Mouse (Mus musculus) hindbrain, embryonic 14.5 days (tissue): ENCODE measurements around the gene Gcn1l1. TPM values are rescaled to one million over a fixed set of nuclear protein-coding genes. Genes with fewer than 3 reads are reported as not detected.

Experiments used
- ATAC-seq: fragments of 200-750 bp; cut with Nextera tagmentation; 2 replicates; pipeline ENCODE4 v1.8.0; 2017; ENCODE audit warnings: moderate number of reproducible peaks, mild to moderate bottlenecking, moderate TSS enrichment, moderate library complexity; ENCODE audit not compliant: low FRiP score
- DNase-seq: peaks from one replicate; pipeline ENCODE4 v3.0.0-alpha.2; 2015; ENCODE audit warnings: low spot score
- H3K27ac ChIP-seq: fragments of 300-500 bp; sonication (generic); 2 replicates; pipeline ENCODE4 v1.5.1; 2014; ENCODE audit warnings: mild to moderate bottlenecking, moderate library complexity
- H3K27me3 ChIP-seq: fragments of 300-500 bp; sonication (generic); 2 replicates; pipeline ENCODE4 v1.6.1; 2014; ENCODE audit warnings: mild to moderate bottlenecking, low read length, mixed read lengths; ENCODE audit not compliant: control insufficient read depth, insufficient read depth
- H3K36me3 ChIP-seq: fragments of 300-500 bp; sonication (generic); replicated peaks from 2 replicates; pipeline ENCODE4 v1.6.1; 2014; ENCODE audit not compliant: control insufficient read depth, insufficient read depth
- H3K4me1 ChIP-seq: fragments of 300-500 bp; sonication (generic); replicated peaks from 2 replicates; pipeline ENCODE4 v1.6.1; 2014; ENCODE audit warnings: antibody characterized with exemption, low read length, mixed read lengths; ENCODE audit not compliant: control insufficient read depth, insufficient read depth
- H3K4me2 ChIP-seq: fragments of 300-500 bp; sonication (generic); replicated peaks from 2 replicates; pipeline ENCODE4 v1.6.1; 2014; ENCODE audit warnings: mild to moderate bottlenecking, moderate library complexity
- H3K4me3 ChIP-seq: fragments of 300-500 bp; sonication (generic); replicated peaks from 2 replicates; pipeline ENCODE4 v1.5.1; 2014; ENCODE audit warnings: mild to moderate bottlenecking, low read length
- H3K9ac ChIP-seq: fragments of 300-500 bp; sonication (generic); 2 replicates; pipeline ENCODE4 v1.6.1; 2014
- H3K9me3 ChIP-seq: fragments of 300-500 bp; sonication (generic); 2 replicates; pipeline ENCODE4 v1.6.1; 2016; ENCODE audit warnings: low read length; ENCODE audit not compliant: control insufficient read depth
- WGBS: fragments of 180-500 bp; shearing (Covaris S2); extraction: QIAGEN DNeasy Blood & Tissue Kit; methylation state at CpG from one replicate; pipeline ENCODE4 v1.1.7; 2014; 5-methylcytosine and 5-hydroxymethylcytosine counted together
- polyA plus RNA-seq: library from polyadenylated mRNA; unstranded; fragments of >200 nt; fragmentation: Nextera tagmentation; extraction: Ambion mirVana; gene quantifications from 2 replicates; pipeline ENCODE4 v1.2.1, GENCODE M21; 2014

Gcn1l1 gene
- polyA plus RNA-seq, 1 experiment from 2014 or later: 45.2 TPM

DNA sequence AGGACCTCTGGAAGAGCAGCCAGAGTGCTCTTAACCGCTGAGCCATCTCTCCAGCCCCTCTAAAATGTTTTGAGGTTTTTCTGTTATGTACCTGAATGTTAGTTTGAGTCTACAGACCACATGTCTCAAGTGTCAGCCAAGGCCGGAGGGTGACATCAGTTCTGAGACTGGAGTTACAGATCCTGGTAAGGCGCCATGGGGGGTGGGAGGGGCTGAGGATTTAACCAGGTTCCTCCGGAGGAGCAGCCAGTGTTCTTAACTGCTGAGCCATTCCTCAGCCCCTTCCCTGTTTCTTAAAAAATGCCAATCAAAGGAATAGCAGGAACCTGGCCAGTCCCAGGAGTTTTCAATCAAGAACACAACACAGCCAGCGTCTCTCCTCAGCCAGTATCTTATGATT lies 65.2 kb downstream of the Gcn1l1 start:
- no peaks in the 10 kb centered on the region for H3K27me3 ChIP-seq
- ATAC-seq (no peak), DNase-seq (no peak)
- WGBS: 52% methylated on average over 5 of the region's 5 CpGs
- H3K4me3 ChIP-seq: no peak overlapping the region
- no peak overlapping the region for H3K27ac ChIP-seq
- H3K9ac ChIP-seq: no peak overlapping the region; the same call in 1 of the 2 replicates
- H3K4me2 ChIP-seq: peak overlapping the region; percentile 79
- H3K4me1 ChIP-seq: peaks cover 26% of the 10 kb centered on the region
- no peaks in the 10 kb centered on the region for H3K9me3 ChIP-seq
- H3K36me3 ChIP-seq: no peaks in the 10 kb centered on the region; the same call in 1 of the 2 replicates

DNA sequence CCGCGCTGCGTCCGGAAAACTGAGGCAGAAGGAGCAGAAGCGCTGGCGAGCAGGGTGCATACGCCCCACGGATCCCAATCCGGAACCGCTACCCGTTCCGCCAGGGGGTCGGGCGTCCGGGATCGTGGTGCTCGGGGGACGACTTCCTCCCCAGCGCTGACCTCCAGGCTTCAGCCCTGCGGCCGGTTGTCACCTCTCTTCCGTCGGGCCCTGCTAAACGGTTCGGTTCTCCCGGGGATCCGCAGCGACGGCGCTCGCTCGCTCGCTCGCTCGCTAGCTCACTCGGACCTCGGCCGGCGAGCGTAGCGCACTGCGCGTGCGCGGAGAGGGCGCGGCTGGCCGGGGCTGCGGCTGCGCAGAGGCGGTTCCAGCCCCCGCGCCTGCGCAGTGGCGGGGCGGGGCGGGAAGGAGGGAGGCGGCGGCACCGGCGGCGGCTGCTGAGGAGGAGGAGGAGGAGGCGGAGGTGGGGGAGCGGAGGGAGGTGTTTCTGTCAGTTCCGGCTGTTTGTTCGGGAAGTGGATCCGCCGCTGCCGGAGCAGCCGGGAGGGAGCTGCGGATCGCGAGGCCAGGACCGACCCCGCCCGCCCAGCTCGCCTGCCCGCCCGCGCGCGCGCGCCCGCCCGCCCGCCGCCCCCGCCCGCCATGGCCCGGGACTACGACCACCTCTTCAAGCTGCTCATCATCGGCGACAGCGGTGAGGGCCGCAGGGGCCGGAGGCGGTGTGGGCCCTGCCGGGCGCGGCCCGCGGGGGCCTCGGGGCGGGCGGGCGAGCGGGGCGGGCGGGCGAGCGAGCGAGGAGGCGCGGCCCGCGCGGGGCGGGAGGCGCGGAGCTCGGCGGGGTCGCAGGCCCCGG lies 66.7 kb downstream of the Gcn1l1 start, which contains the start of gene Rab35:
TSS of gene Rab35 (plus strand) at position 404 of the 853 bp plus-strand sequence.
- H3K36me3 ChIP-seq: no peaks in the 10 kb centered on the region; the same call in 1 of the 2 replicates
- H3K4me1 ChIP-seq: peaks cover 26% of the 10 kb centered on the region
- H3K9me3 ChIP-seq: no peaks in the 10 kb centered on the region
- peak within 1 kb of the TSS; percentile 88 for H3K4me2 ChIP-seq
- peak within 1 kb of the TSS; percentile 86 for H3K9ac ChIP-seq
- peak; percentile 83 for ATAC-seq
- peak within 1 kb of the TSS; percentile 91 for H3K27ac ChIP-seq
- H3K4me3 ChIP-seq: peak within 1 kb of the TSS; percentile 80
- under 1% methylated on average over 65 of the region's 125 CpGs for WGBS
- no peaks in the 10 kb centered on the region for H3K27me3 ChIP-seq
- peak; percentile 99 for DNase-seq

GRCm38 (mm10) chr5:115632358-115632714 lies 67.3 kb downstream of the Gcn1l1 start:
- H3K27ac ChIP-seq: peak overlapping the region; percentile 91
- H3K9me3 ChIP-seq: no peaks in the 10 kb centered on the region
- H3K36me3 ChIP-seq: no peaks in the 10 kb centered on the region; the same call in 1 of the 2 replicates
- no peaks in the 10 kb centered on the region for H3K27me3 ChIP-seq
- under 1% methylated on average over 21 of the region's 30 CpGs for WGBS
- peak overlapping the region; percentile 80 for H3K4me3 ChIP-seq
- H3K9ac ChIP-seq: peak overlapping the region; percentile 86
- H3K4me1 ChIP-seq: peaks cover 26% of the 10 kb centered on the region
- H3K4me2 ChIP-seq: peak overlapping the region; percentile 88
- ATAC-seq (no peak), DNase-seq (no peak)

GRCm38 (mm10) chr5:115633060-115633459 lies 68.0 kb downstream of the Gcn1l1 start:
- Histone ChIP-seq H3K9ac (peak overlapping the region; percentile 86), H3K27ac (no peak overlapping the region), H3K4me1 (peaks cover 26% of the 10 kb centered on the region), H3K27me3 (no peaks in the 10 kb centered on the region), H3K4me3 (peak overlapping the region; percentile 80), H3K4me2 (peak overlapping the region; percentile 88), H3K9me3 (no peaks in the 10 kb centered on the region), H3K36me3 (no peaks in the 10 kb centered on the region; the same call in 1 of the 2 replicates)
- no peak for DNase-seq
- no peak for ATAC-seq
- WGBS: 53% methylated on average over 4 of the region's 4 CpGs

GRCm38 (mm10) chr5:115634046-115634445 lies 69.0 kb downstream of the Gcn1l1 start:
- Histone ChIP-seq H3K4me3 (0 out of 2 replicates have a peak overlapping the region, but pooled peaks have one; percentile 80), H3K27me3 (no peaks in the 10 kb centered on the region), H3K36me3 (peaks cover 9% of the 10 kb centered on the region), H3K4me1 (peaks cover 26% of the 10 kb centered on the region), H3K9ac (no peak overlapping the region; the same call in 1 of the 2 replicates), H3K4me2 (no peak overlapping the region; the same call in 1 of the 2 replicates), H3K27ac (no peak overlapping the region), H3K9me3 (no peaks in the 10 kb centered on the region)
- ATAC-seq: no peak
- no peak for DNase-seq
- 91% methylated on average over 8 of the region's 8 CpGs for WGBS

- WGBS: 73% methylated on average over 6 of the region's 6 CpGs
- no peak overlapping the region for H3K4me2 ChIP-seq
- H3K27me3 ChIP-seq: no peaks in the 10 kb centered on the region
- H3K36me3 ChIP-seq: peaks cover 24% of the 10 kb centered on the region
- H3K9ac ChIP-seq: no peak overlapping the region
- no peak for ATAC-seq
- H3K4me3 ChIP-seq: no peak overlapping the region
- DNase-seq: no peak
- peaks cover 26% of the 10 kb centered on the region for H3K4me1 ChIP-seq
- no peaks in the 10 kb centered on the region for H3K9me3 ChIP-seq
- no peak overlapping the region for H3K27ac ChIP-seq
These were observed 70.5 kb downstream of the Gcn1l1 start for GRCm38 (mm10) chr5:115635536-115635935.

DNA sequence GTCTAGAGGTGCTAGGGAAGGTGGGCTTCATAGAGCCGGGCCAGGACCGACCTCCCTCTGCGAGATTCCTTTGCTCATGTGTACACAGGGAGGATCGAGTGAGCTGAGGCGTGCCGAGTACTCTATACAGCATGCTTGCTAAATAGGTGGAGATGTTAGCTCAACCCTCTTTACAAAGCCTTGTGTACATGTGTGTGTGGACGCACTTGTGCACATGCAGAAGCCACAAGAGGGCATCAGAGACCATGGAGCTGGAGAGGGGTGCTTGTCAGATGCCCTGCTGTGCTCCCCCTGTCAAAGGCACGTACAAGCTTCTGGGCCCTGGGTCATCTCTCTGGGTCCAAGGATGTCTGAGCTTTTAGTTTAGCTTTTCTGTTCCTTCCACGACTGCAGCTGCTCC lies 79.1 kb downstream of the Gcn1l1 start:
- H3K27ac ChIP-seq: no peak overlapping the region

DNA sequence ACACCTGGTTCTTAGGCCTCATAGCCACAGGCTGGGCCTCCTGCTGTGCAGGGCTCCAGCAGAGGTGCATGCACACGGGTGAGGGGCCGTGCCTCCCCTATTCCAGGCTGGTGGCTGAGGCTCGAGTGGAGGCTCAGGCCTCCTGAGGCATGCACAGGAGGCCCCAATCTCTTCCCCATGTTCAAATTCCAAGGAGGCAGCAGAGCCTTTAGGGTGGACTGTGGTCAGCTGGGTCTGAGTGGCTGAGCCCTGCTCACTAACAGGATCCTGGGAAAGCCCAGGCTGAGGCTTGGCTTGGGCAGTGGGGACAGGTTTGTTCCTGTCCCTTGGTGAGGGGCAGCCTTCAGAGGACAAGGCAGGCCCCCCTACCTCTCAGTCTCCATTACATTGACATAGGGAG lies 83.8 kb downstream of the Gcn1l1 start:
- Histone ChIP-seq H3K36me3 (peaks cover 54% of the 10 kb centered on the region), H3K27me3 (no peaks in the 10 kb centered on the region), H3K4me2 (no peak overlapping the region), H3K9me3 (no peaks in the 10 kb centered on the region), H3K9ac (no peak overlapping the region), H3K4me1 (peaks cover 11% of the 10 kb centered on the region), H3K27ac (no peak overlapping the region), H3K4me3 (no peak overlapping the region)
- ATAC-seq (no peak), DNase-seq (no peak)
- 67% methylated on average over 3 of the region's 3 CpGs for WGBS

More for the DNA sequence above, 79.1 kb downstream of the Gcn1l1 start:
- WGBS: 87% methylated on average over 9 of the region's 9 CpGs
- H3K9ac ChIP-seq: no peak overlapping the region
- DNase-seq (no peak), ATAC-seq (no peak)
- H3K4me2 ChIP-seq: no peak overlapping the region
- H3K4me1 ChIP-seq: no peaks in the 10 kb centered on the region
- H3K4me3 ChIP-seq: no peak overlapping the region
- H3K27me3 ChIP-seq: no peaks in the 10 kb centered on the region
- no peaks in the 10 kb centered on the region for H3K9me3 ChIP-seq
- peaks cover 92% of the 10 kb centered on the region for H3K36me3 ChIP-seq

DNA sequence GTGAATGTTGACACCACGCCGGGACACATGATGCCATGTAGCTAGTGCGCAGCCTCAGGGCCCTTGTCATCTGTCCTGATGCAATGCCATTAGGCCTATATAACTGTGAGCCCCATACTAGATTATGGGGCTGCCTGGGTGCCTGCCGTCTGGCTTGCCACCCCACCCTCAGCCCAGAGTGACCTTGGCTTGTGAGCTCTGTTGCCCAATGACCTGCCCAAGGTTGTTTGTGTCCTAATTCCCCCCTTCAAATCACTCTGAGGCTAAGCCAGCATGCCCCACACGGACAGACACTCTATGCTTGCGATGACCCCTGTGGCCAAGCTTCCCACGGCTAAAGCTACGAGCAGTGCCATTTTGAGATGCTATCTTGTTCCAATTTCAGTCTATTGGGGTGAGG lies 84.6 kb downstream of the Gcn1l1 start:
- Histone ChIP-seq H3K9me3 (no peaks in the 10 kb centered on the region), H3K27ac (no peak overlapping the region), H3K4me1 (peaks cover 11% of the 10 kb centered on the region), H3K4me3 (no peak overlapping the region), H3K27me3 (no peaks in the 10 kb centered on the region), H3K36me3 (peaks cover 50% of the 10 kb centered on the region), H3K4me2 (no peak overlapping the region), H3K9ac (no peak overlapping the region)
- no peak for DNase-seq
- WGBS: 88% methylated on average over 8 of the region's 8 CpGs
- ATAC-seq: no peak
